Mouse (Mus musculus): ENCODE results near the gene Elovl7. TPM values are rescaled to one million over a fixed set of nuclear protein-coding genes. Genes with fewer than 3 reads are reported as not detected.

Gene Elovl7
- polyA plus RNA-seq, 1 experiment = 20.9 TPM

DNA sequence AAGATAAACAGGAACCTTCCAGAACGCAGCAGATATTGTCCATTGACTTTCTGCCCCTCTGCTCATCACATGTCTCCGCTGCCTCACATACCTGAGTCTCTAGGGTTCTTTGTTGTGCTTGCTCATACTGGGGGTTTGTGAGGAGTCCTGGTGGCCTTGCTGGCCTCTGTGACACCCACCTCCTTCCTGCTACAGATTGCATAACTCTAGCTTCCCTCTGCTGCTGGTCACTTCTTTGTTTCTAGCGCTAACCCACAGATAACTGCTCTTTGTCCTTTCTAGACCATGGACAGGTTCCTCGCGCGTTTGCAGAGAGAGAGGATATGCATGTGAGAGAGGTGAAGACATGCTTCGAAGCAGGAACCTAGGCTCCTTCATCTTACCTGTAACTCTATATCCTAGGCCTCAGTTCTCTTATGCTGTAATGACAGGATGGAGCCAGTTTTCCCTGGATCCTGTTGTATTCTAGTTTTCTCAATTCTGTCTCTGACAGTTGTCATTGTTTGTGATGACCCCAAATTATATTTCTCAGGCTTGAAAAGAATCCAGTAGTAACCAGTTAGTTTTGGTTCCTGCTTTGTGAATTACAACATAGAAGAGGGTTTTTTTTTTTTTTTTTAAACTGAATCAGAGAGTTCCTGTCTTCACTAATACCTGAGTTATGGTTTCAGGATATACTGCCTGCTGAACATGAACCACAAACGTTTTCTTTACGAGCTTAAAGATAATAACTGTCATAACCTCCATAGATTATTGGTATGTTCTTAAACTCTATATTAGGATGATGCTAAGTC is 53.8 kb downstream of the Elovl7 start:
- DNase-seq = no peak
- H3K36me3 ChIP-seq (ENCODE audit: control insufficient read depth, insufficient read depth, low read length) = peaks cover 2% of the 10 kb centered on the region
- TF ChIP-seq CTCF (conservative IDR thresholded peaks at IDR 0.05; ENCODE audit: insufficient read depth, insufficient read length, low read depth, low read length) = no peak
- no peak for TF ChIP-seq POLR2A (IDR thresholded peaks at IDR 0.05; ENCODE audit: low read depth, low read length)
- peaks cover 3% of the 10 kb centered on the region; the same call in 1 of the 2 replicates for H3K4me1 ChIP-seq (ENCODE audit: control insufficient read depth, insufficient read depth, low read length)
- WGBS = 64% methylated on average over 9 of the region's 9 CpGs
- no peak overlapping the region for H3K27ac ChIP-seq (ENCODE audit: insufficient read depth, low read depth, low read length)
- H3K4me3 ChIP-seq (ENCODE audit: insufficient read depth, low read depth, low read length) = no peak overlapping the region
- no peaks in the 10 kb centered on the region for H3K27me3 ChIP-seq (replicated peaks; ENCODE audit: control insufficient read depth, insufficient read depth, low read length)

DNA sequence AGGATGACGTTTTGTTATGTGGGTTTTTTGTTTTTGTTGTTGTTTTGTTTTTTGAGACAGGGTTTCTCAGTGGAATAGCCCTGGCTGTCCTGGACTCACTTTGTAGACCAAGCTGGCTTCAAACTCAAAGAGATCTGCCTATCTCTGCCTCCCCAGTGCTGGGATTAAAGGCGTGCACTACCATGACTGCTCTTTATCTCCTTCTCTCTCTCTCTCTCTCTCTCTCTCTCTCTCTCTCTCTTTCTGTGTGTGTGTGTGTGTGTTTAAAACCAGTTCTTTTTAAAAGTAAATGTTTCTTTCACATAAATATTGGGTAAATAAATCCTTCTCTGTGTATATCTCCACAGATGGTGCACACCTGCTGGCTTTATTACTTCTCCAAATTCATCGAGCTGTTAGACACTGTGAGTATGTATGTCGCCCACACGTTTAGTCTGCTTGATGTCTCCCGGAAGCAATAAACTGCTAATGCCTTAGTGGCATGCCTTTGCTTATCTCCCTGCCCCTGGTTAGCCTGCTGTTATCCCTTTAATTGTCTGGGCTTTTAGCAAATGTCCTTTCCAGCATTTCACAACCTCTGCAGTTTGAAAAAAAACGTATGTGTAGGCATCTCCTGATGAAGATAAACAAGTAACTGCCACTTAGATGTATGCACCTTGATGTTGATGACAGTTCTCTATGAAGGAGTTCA is 57.4 kb downstream of the Elovl7 start:
- TF ChIP-seq POLR2A (IDR thresholded peaks at IDR 0.05; ENCODE audit: low read depth, low read length) (no peak), CTCF (conservative IDR thresholded peaks at IDR 0.05; ENCODE audit: insufficient read depth, insufficient read length, low read depth, low read length) (no peak)
- H3K36me3 ChIP-seq (ENCODE audit: control insufficient read depth, insufficient read depth, low read length) = peaks cover 2% of the 10 kb centered on the region
- WGBS = 45% methylated on average over 7 of the region's 7 CpGs
- H3K27me3 ChIP-seq (replicated peaks; ENCODE audit: control insufficient read depth, insufficient read depth, low read length) = no peaks in the 10 kb centered on the region
- no peak overlapping the region for H3K27ac ChIP-seq (ENCODE audit: insufficient read depth, low read depth, low read length)
- no peak for DNase-seq
- H3K4me1 ChIP-seq (ENCODE audit: control insufficient read depth, insufficient read depth, low read length) = peaks cover 8% of the 10 kb centered on the region; the same call in 1 of the 2 replicates
- H3K4me3 ChIP-seq (ENCODE audit: insufficient read depth, low read depth, low read length) = no peak overlapping the region

DNA sequence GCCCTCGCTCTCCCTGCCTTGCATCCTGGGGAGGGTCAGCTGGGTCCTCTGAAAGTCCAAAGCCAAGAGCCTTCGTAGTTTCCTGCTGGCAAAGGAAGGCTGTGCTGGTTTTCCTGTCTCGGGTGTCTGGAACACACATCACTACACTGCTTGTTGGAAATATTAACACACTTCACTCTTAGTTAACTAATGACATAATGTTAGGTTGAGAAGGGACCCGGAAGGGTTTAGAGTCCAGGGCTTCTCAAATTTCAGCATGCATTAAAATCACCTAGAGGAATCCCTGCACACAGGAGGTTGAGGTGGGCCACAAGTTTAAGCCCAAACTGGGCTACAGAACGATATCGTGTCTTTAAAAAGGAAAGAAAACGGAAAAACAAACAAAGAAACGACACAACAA is 58.1 kb downstream of the Elovl7 start:
- WGBS = 41% methylated on average over 8 of the region's 8 CpGs
- H3K4me3 ChIP-seq (ENCODE audit: insufficient read depth, low read depth, low read length) = no peak overlapping the region
- H3K36me3 ChIP-seq (ENCODE audit: control insufficient read depth, insufficient read depth, low read length) = peaks cover 2% of the 10 kb centered on the region
- peaks cover 8% of the 10 kb centered on the region; the same call in 1 of the 2 replicates for H3K4me1 ChIP-seq (ENCODE audit: control insufficient read depth, insufficient read depth, low read length)
- no peaks in the 10 kb centered on the region for H3K27me3 ChIP-seq (replicated peaks; ENCODE audit: control insufficient read depth, insufficient read depth, low read length)
- DNase-seq = no peak
- H3K27ac ChIP-seq (ENCODE audit: insufficient read depth, low read depth, low read length) = no peak overlapping the region
- no peak for TF ChIP-seq POLR2A (IDR thresholded peaks at IDR 0.05; ENCODE audit: low read depth, low read length)
- no peak for TF ChIP-seq CTCF (conservative IDR thresholded peaks at IDR 0.05; ENCODE audit: insufficient read depth, insufficient read length, low read depth, low read length)

DNA sequence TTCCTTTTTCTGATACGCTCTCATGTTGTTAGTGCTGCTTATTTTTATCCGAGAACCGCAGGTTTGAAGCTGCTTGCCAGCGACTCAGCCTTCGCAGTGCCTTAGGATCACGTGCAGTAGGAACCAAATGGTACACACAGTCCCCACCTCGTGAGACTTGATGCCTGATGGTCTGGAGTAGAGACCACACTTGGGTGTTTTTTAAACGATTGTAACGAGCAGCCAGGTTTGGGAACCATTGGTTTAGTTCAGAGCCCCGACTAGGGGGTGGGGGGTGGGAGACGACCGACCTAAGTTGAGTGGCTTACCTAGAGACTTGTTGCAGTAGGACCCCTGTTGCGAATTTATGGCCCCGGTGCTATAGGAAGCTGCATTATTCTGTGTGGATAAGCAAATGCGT is 58.8 kb downstream of the Elovl7 start:
- no peak overlapping the region for H3K4me3 ChIP-seq (ENCODE audit: insufficient read depth, low read depth, low read length)
- no peak for TF ChIP-seq CTCF (conservative IDR thresholded peaks at IDR 0.05; ENCODE audit: insufficient read depth, insufficient read length, low read depth, low read length)
- no peak for TF ChIP-seq POLR2A (IDR thresholded peaks at IDR 0.05; ENCODE audit: low read depth, low read length)

DNA sequence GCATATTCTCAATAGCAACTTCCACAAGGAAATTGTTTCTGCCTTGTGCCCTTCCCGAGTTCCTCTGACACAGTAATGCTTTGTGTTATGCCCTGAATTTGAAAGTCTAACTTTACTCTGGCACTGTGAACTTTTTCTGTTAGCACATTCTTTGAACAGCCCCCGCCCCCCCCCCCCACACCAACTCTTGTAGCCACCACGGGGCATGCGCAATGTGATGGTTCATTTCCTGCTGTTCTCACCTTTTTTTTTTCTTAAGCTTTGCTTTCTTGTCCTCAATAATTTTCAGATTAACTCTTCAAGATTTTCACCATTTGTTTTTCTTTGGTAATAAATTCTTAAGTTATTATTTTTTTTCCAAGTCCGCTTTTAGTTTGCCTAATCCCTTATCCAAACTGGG is 59.3 kb downstream of the Elovl7 start:
- Histone ChIP-seq H3K4me3 (ENCODE audit: insufficient read depth, low read depth, low read length) (no peak overlapping the region), H3K27ac (ENCODE audit: insufficient read depth, low read depth, low read length) (peak overlapping the region; percentile 52; the same call in 1 of the 2 replicates)
- TF ChIP-seq POLR2A (IDR thresholded peaks at IDR 0.05; ENCODE audit: low read depth, low read length) (no peak), CTCF (conservative IDR thresholded peaks at IDR 0.05; ENCODE audit: insufficient read depth, insufficient read length, low read depth, low read length) (no peak)

More for the DNA sequence above, 58.8 kb downstream of the Elovl7 start:
- H3K4me1 ChIP-seq (ENCODE audit: control insufficient read depth, insufficient read depth, low read length) = peaks cover 8% of the 10 kb centered on the region; the same call in 1 of the 2 replicates
- no peak for DNase-seq
- H3K27me3 ChIP-seq (replicated peaks; ENCODE audit: control insufficient read depth, insufficient read depth, low read length) = no peaks in the 10 kb centered on the region
- peak overlapping the region; percentile 52; the same call in 1 of the 2 replicates for H3K27ac ChIP-seq (ENCODE audit: insufficient read depth, low read depth, low read length)
- whole genome bisulfite sequencing = 38% methylated on average over 15 of the region's 15 CpGs
- peaks cover 2% of the 10 kb centered on the region for H3K36me3 ChIP-seq (ENCODE audit: control insufficient read depth, insufficient read depth, low read length)

DNA sequence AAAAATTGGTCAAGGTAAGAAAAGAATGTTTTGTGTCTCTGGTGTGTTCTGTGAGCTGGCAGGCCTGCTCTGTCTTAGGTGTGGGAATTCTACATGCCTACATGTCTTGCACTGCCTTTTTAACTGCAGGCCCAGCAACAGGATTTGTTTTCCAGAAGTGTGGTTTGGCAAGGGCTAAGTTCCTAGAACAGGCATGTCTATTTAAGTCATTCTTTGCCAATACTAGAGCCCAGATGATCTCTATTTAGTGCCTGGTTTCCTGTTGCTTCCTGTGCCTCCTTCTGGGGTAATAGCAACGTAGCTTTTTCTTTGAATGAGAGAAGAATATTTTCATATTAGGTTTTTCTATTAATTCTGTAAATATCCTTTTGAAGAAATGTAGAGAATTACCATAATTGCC is 62.4 kb downstream of the Elovl7 start:
- no peaks in the 10 kb centered on the region for H3K27me3 ChIP-seq (replicated peaks; ENCODE audit: control insufficient read depth, insufficient read depth, low read length)

More for the DNA sequence above, 59.3 kb downstream of the Elovl7 start:
- Histone ChIP-seq H3K27me3 (replicated peaks; ENCODE audit: control insufficient read depth, insufficient read depth, low read length) (no peaks in the 10 kb centered on the region), H3K4me1 (ENCODE audit: control insufficient read depth, insufficient read depth, low read length) (peaks cover 8% of the 10 kb centered on the region; the same call in 1 of the 2 replicates), H3K36me3 (ENCODE audit: control insufficient read depth, insufficient read depth, low read length) (peaks cover 2% of the 10 kb centered on the region)
- peak; percentile 17 for DNase-seq
- WGBS = 28% methylated on average over 5 of the region's 5 CpGs

DNA sequence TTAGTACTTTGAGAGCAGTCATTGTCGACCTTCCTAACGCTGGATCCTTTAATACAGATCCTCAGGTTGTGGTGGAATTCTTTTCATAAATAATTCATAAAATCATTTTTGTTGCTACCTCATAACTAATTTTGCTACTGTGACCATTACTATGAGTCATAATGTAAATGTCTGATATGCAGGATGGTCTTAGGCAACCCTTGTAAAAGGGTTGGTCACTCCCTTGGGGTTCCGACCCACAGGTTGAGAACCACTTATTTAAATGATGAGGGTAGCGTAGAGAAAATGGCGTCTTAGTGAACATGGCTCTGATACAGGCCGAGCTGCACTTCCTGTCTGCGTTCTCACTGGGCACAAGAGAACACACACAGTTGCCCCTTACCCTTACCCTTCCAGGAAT is 63.1 kb downstream of the Elovl7 start:
- Histone ChIP-seq H3K27ac (ENCODE audit: insufficient read depth, low read depth, low read length) (no peak overlapping the region), H3K4me3 (ENCODE audit: insufficient read depth, low read depth, low read length) (no peak overlapping the region), H3K4me1 (ENCODE audit: control insufficient read depth, insufficient read depth, low read length) (peaks cover 5% of the 10 kb centered on the region; the same call in 1 of the 2 replicates), H3K36me3 (ENCODE audit: control insufficient read depth, insufficient read depth, low read length) (no peaks in the 10 kb centered on the region; the same call in 1 of the 2 replicates), H3K27me3 (replicated peaks; ENCODE audit: control insufficient read depth, insufficient read depth, low read length) (no peaks in the 10 kb centered on the region)
- TF ChIP-seq POLR2A (IDR thresholded peaks at IDR 0.05; ENCODE audit: low read depth, low read length) (no peak), CTCF (conservative IDR thresholded peaks at IDR 0.05; ENCODE audit: insufficient read depth, insufficient read length, low read depth, low read length) (no peak)
- whole genome bisulfite sequencing = 81% methylated on average over 7 of the region's 7 CpGs
- DNase-seq = no peak

More for the DNA sequence above, 62.4 kb downstream of the Elovl7 start:
- Histone ChIP-seq H3K4me1 (ENCODE audit: control insufficient read depth, insufficient read depth, low read length) (peaks cover 8% of the 10 kb centered on the region; the same call in 1 of the 2 replicates), H3K36me3 (ENCODE audit: control insufficient read depth, insufficient read depth, low read length) (no peaks in the 10 kb centered on the region; the same call in 1 of the 2 replicates), H3K27ac (ENCODE audit: insufficient read depth, low read depth, low read length) (no peak overlapping the region), H3K4me3 (ENCODE audit: insufficient read depth, low read depth, low read length) (no peak overlapping the region)
- WGBS = 39% methylated on average over 1 of the region's 1 CpGs
- TF ChIP-seq POLR2A (IDR thresholded peaks at IDR 0.05; ENCODE audit: low read depth, low read length) = no peak
- TF ChIP-seq CTCF (conservative IDR thresholded peaks at IDR 0.05; ENCODE audit: insufficient read depth, insufficient read length, low read depth, low read length) = no peak
- DNase-seq = no peak
